Mouse (Mus musculus) ovary, postnatal 14 days (tissue): ENCODE results near the gene Rbx1.
"Not testable (repeated sequence)": the region's sequence is repeated elsewhere in the genome, so short reads cannot be mapped to it uniquely, and the experiment has no call there.

Experiments used
- DNase-seq: peaks from one replicate; pipeline ENCODE4 v3.0.0; 2022; ENCODE audit warnings: low spot score

The Rbx1 gene

DNA sequence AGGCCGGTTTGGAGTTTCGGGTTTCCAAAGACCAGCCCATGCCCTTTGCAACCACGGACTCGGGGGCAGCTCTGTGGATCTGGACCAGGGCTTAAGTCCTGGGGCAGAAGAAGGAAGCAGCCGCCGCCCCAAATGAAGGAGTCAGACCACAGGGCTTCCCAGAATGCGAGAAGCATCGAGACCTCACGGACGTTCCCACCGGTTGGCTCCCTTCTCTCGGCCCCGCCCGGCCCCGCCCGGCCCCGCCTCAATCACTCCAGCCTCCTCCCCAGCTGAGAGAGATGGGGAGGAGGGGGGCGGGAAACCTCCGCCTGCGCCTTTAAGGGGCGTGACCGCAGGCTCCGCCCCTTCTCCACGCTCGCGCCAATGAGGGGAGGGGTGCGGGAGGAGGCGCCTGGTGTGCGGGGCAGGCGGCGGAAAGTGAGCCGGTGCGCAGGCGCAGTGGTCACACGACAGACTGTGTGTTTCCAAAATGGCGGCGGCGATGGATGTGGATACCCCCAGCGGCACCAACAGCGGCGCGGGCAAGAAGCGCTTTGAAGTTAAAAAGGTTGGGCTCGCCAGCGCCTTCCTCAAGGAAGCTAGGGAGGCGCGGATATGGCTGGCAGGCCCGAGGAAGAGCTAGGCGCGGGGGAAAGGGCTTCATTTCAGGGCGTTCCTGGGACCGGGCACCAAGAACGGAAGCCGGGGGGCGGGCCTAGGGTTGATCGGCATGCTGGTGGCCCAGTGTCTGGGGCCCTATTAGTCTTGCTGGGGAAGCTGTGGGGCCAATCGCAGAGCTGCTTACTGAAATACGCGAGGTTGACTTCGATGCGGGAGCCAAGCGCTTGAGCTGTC, at the start of gene Rbx1:
Rbx1 (plus strand) TSS at position 396 of the 837 bp plus-strand sequence.
- peak; percentile 98 for DNase-seq

DNA sequence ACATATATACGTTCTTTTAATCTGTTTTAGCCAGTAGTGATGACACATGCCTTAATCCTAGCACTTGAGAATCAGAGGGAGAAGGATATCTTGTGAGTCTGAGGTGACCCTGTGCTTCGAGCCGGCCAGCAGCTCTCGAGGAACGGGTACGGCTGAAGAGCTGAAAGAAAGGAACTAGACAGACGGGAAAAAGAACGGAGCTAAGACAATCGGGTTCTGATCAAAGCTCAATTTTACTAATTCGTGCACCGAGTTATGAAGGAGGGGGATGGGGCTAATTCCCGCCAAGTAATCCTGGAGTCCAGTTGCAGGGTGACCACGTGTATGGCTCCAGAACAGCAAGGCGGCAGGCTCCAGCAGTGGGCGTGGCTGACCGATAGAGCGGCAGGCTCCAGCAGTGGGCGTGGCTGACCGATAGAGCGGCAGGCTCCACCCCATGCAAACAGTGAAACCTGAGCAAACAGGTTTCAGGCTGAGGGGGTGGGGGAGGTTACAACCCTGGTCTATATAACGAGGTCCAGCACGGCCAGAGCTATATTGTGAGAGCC, 49.3 kb upstream of the Rbx1 start:
- DNase-seq = peak; percentile 29

DNA sequence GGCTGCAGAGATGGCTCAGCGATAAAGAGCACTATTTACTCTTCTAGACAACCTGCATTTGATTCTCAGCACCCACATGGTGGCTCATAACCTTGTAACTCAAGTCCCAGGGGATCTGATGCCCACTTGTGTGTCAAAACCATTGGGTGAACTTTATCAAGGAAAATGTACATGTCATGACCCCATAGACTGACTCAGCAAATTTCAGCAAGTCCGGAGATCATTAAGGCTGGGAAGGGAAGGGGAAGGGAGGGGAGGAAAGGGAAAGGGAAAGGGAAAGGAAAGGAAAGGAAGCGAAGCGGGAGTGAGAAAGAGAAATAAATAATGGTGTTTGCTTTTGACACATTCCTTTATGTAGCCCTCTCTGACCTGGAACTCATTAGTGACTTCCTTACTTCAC, 48.0 kb upstream of the Rbx1 start:
- DNase-seq = no peak

DNA sequence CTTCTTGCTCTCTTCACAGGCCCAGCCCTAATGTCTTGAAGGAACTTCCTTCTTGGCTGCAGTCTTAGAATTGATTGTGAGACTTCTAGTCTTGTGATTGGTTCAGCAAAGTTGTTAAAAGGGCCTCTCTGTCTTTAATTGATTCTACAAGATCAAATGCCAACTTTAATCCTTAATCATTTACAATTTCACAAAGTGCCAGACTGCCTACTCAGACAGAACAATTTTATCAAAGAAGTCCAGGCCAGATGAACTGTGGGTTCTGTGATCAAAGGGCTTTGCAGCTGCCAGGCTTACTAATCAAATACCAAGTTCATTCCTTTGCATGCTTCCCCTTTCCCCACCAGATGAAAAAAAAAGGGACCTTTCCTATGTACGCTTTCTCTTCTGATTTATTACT, 44.6 kb upstream of the Rbx1 start:
- DNase-seq = no peak

DNA sequence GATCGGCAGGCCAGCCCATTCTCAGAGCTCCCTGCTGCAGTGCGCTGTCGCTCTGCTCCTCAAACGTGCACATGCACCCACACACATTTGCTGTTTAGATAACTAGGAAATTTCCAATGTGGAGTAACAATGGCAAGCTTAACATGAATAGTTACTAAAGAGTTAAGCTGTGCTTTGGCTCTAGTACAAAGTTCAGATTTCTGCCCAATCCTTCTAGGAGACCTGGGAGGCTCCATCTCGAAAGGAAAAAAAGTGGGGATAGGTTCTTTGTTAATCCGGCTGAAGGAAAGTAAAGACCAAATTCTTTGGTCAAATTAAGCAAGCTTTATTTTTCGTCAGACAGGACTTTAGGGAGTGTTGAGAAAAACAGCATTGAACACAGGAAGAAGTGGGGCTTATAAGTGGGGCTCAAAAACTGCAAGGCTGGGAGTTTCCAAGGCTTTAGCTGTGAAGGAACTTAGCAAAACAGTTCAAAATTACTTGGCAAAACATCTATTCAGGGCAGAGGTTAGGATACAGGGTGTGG, 43.9 kb upstream of the Rbx1 start:
- no peak for DNase-seq

DNA sequence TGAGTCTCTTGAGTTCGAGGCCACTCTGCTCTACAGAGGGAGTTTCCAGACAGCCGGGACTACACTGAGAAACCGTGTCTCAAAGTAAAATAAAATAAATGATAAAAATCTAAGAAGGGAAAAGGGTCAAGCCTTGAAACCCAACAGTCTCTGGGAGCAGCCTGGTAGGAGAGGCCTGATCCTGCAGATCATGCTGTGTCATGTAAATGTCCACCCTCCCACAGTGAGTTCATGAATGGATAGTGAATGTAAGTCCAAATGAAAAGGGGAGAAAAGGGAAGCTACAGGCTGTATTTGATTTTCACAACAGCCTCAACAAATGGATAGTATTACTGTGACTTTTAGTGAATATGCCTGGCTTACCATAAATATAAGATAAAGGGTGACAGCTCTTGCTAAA, 40.8 kb upstream of the Rbx1 start:
- no peak for DNase-seq

DNA sequence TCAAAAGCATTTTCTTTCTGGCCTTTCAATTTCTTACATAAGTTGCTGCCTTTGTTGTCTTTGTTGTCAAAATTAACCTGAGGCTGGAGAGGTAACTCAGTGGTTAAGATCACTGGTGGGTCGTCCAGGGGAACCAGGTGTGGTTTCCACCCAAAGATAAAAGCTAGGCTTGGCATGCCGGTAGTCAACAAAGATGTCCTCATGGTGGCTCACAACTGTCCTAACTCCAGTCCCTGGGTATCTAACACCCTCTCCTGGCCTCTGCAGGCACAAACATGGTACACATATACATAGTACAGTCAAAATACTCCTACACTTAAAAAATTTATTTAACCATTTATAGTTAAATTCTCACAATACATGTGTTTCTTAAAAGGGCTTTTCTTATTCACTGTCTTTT, 38.1 kb upstream of the Rbx1 start:
- no peak for DNase-seq

DNA sequence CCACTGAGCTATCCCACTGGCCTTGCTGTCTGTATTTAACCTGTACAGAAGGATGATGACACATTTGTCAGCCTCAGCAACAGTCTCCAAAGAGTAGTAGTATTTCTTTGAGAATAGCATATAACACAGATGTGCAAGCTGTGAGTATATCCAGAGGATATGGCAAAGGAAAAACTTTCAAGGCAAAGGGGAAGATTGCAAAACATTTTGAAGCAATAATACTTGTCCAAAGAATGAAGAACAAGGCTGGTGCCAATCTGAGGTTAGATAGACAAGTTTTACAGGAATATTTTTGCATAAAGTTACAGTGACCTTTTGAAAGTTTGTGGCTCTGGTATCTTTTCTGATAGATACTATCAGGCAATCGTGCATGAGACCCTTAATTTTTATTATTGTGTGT, 34.9 kb upstream of the Rbx1 start:
- no peak for DNase-seq

DNA sequence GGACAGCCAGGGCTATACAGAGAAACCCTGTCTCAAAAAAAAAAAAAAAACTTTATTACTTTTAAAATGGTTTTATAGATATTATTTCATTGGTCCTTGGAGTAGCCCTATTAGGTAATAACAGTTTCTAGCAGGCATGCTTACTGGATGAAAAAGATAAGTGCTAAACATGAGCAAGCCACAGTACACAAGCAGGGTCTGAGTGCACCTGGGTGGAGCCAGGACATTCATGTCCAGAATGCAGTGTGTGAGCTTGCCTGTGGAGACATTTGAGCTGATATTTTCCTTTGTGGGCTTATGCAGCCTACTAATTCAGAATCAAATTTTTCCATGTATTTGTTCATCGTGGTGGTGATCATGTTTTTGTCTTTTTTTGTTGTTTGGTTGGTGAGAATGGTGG, 27.8 kb upstream of the Rbx1 start:
- no peak for DNase-seq

DNA sequence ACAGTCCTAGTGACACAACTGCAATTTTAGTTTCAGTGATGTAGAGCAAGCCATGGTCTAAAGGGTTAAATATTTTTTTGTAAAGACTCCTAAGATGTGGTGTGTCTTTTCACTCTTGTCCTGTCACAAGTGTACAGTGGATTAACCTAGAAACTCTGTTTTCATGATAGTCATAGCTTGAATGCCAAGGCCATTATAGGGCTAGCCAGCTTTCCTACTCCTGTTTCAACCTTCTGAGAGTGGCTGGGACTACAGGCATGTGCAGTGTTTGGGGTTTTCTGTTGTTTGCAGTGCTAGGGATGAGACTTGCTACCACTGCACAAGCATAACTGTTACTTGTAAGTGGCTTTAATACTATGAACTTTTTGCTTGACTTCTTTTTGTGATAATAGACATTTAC, 26.9 kb upstream of the Rbx1 start:
- DNase-seq = no peak

DNA sequence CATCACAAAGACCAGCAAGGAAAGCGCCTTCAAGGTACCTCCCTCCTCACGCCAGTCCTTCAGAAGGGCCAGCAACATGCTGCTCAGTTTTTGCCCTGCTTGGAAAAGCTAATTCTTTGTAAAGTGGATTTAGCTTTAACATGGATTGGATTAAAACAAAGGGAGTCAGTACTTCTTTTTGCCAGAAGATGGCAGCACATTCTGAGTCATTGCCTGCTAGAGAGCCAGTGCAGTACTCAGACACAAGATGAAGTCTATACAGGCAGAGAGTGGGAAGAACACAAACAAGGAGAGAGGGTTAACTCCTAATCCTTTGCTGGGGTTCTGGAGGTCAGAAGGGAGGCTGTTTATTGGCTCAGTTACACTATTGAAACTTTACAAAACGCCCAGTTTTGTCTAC, 17.6 kb upstream of the Rbx1 start:
- peak; percentile 69 for DNase-seq

DNA sequence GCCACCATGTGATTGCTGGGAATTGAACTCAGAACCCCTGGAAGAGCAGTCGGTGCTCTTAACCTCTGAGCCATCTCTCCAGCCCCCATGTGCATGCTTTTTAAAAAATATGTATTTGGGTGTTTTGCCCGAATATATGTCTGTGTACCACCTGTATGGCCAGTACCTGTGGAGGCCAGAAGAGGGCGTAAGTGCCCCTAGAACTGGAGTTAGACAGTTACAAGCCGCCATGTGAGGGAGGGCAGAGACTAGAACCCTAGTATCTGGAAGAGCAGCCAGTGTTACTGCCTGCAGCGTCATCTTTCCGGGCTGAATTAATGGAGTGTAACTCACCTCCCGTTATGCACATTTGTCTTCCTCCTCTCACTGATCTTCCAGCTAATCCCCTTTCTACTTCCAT, 4.6 kb upstream of the Rbx1 start:
- DNase-seq = no peak

DNA sequence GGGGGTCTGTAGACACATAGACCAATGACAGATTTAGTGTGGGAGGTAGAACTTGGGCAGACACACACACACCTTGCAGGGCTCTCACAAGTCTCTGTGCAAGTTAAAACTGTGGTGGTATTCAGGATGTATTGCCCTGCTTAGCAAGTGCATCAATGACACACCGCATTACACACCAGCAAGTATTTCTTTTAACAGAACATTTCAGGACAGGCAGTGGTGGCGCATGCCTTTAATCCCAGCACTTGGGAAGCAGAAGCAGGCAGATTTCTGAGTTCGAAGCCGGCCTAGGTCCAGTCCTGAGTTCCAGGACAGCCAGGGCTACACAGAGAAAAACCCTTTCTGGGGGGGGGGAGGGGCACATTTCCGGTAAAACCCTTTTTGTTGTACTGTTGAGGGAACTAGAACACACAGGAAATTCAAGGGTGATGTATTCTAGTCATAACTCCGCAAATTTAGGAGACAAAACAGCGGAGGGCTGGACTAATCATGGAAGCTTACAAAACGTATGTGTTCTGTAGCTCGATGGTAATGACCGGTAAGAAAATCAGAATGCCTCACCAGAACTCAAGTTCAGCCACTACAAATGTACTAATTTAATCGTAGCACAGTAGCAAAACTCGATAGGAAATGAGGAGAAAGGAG, 958 bp upstream of the Rbx1 start:
- no peak for DNase-seq

DNA sequence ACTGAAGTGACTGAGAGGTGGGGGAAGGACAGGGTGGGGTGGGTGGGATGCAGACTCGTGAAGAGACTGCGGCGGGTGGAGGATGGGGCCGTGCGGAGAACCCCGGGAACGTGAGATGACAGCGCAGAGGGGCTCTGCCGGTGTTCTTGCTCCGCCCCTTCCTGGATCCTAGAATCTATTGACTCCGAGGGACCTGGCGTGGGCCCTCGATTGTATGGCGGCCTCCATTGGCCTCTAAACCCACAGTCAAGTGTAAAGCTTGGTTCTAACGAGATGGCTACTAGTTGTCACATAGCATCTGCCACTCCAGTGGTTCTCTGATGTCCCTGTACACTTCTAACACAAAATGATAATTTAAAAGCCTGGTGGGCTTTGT, 630 bp downstream of the Rbx1 start:
- DNase-seq = no peak

DNA sequence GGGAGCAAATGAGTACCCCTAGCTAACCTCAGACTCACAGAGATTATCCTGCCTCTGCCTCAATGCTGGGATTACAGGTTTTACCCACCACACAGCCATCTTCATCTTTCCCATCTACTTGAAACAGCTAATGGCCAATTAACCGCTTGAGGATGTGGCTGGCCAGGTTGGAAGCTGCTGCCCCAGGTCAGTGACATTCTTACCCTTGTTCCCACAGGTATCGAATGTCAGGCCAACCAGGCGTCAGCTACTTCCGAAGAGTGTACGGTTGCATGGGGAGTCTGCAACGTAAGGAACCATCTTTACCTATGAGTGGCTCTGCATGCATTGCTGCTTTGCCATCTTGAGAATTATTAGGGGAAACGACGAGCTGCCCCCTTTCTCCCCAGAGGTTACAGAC, 4.6 kb downstream of the Rbx1 start:
- no peak for DNase-seq

DNA sequence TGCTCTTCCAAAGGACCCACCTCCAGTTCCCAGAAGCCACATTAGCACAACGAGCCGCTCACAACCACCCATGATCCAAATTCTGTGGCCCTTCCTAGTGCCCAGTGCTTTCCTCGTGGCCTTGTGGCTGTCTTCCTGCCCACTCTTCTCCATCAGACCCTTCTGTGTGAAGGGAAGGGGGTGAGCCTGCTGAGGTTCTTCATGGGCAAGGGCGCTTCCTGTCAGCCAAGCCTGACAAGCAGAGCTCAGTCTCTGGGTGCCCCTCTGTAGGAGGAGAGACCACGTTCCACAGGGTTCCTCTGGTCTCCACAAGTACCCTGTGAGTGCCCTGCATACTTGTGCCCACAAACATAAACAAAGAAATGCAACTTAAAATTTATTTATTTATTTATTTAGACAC, 6.2 kb downstream of the Rbx1 start:
- no peak for DNase-seq

DNA sequence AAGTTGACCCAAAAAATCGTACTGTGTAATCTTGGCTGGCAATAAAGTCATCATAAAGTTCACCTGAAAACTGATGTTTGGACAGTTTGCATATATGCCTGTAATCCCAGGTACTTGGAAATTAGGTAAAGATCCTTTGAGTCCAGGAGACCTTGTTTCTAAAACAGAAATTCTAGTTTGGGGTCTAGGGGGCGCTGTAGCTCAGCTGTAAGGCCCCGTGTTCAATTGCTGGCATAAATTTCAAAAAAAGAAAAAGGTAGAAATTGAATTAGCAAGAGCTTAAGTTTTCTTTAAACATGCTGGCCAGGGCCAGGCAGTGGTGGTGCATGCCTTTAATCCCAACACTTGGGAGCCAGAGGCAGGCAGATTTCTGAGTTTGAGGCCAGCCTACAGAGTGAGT, 9.6 kb downstream of the Rbx1 start:
- DNase-seq = no peak

DNA sequence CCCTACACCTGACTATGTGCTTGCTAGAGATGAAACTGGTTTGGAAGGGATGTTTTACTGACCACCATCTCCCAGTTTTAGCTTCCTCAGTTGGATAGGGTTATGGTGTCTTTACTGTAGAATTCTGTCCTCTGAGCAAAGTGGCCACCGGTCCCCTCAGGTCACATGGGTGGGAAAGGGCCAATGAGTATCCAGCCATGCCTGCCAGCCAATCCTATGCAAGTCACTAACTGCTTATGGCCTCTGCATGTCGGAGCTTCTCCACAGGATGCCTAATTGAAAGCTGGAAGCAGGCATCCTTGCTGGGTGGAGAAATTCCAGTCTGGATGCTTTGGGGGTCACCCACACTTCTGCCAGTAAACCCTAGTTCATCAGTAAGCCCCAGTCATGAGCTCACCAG, 10.5 kb downstream of the Rbx1 start:
- DNase-seq = no peak

DNA sequence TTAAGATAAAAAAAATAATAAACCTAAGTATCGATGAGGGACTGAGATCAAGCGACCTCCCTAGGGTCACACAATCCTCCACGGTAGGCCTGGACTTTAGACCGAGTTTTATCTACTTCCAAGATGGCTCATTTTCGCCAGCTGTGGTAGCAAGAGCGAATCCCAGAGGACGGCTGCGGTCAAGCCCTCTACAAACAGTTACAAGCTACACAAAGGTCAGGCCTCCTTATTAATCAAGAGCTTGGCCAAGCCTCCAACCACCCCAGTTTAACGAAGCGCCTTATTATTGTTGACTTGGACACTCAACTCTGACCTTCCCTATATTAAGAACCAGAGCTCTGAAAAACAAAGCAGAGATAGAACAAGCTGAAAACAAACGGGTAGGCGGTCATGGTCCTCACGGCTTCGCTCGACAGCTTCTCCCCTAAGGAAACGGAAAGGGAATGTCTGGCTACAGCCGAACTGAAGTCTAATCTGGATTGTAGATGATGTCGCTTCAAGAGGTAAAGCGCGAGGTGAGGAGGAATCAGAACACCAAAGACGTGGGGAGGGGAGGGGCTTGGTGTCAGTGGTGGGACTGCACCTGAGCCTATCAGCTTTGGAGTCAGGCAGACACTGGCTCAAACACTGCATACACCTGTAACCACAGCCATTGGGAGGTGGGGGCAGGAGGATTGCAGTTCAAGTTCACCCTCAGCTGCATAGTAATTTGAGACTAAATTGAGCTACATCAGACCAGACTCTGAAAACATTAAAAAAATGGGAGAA, 13.5 kb downstream of the Rbx1 start:
- DNase-seq = no peak

DNA sequence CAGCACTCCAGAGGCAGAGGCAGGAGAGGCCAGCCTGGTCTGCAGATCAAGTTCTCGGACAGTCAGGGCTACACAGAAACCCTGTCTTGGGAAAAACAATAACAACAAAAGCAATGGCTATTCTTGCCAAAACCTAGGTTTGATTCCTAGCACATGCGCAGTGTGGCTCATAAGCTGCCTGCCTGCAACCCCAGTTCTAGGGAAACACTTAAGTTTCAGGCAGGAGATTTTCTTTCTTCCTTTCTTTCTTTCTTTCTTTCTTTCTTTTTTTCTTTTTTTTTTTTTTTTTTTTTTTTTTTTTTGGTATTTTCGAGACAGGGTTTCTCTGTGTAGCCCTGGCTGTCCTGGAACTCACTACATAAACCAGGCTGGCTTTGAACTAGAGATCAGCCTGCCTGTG, 14.2 kb downstream of the Rbx1 start:
- DNase-seq = not testable (repeated sequence)

DNA sequence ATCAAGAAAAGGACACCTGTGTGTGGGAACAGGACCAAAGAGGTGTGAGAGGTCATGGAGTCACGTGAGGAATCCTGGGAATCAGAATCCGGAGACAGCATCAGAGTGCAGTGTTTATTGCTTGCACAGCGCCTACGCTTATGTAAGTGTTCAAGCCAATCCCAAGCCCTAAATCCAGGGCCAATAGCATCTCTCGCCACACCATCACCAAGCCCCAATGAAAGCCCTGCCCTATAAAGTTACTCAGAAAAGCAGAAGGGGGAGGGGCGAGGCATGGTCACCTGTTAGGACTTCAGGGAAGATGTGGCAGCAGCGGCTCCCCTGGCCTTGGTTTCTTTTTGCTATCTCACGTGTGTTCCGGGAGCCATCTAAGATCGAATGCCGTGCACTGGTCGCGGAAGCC, 14.9 kb downstream of the Rbx1 start:
- no peak for DNase-seq

DNA sequence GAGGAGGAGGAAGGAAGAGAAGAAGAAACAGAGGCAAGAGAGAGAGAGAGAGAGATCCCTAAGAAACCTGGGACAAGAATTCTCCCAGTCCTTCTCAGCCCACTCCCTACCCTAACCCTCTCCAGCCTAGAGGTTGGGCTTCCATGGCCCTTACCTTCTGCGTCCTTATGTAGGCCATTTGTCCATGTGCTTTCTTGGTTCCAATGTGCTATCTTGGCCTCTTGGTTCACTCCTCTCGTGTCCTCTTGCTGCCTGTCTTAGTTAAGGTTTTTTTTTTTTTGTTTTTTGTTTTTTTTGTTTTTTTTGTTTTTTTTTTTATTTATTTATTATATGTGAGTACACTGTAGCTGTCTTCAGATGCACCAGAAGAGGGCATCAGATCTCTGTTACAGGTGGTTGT, 16.9 kb downstream of the Rbx1 start:
- no peak for DNase-seq

DNA sequence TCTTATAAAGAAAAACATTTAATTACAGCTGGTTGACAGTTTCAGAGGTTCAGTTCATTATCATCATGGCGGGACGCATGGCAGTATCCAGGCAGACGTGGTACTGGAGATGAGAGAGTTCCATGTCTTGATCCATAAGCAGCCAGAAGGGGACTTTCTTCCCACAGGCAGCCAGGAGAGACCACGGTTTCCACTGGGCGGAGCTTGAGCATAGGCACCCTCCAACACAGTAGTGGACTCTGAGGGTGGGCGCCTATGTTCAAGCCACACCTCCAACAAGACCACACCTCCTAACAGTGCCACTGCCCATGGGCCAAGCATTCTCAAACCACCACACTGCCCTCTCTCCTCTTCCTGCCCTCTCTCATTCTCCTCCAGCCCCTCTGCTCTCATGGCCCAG, 17.6 kb downstream of the Rbx1 start:
- DNase-seq = no peak
